ENCODE assay signal across 17 mouse cellular contexts in the genomic region with DNA sequence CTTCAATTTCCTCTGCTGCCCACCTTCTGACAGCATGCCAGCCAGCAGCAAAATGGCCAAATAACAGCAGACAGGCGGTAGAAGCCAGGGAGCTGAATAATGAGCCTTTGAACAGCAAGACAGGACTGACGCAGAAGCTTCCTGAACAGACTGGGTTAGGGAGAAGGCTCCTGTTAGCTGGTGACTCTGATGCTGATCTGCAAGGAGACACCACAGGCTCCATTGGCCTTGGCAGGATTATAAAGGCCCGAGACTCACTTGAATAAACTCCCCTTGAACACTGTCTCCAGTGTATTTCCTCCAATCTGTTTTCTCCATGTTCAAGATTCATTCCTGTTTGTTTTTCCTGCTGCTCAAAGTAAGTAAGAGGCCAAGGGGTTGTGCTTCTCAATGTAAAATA.
DNase-seq lines count a peak whose midpoint lies in the region; ATAC-seq and TF ChIP-seq lines count a peak whose summit lies in the region.
"Had no signal": no experiment of that assay in that cellular context is flagged by ENCODE, and none has a peak within 500 bp of the region (broad histone marks: within the 10 kb centered on the region; RNA-seq: fewer than 3 reads in every experiment).

No protein-coding gene starts in this region.

- H3K9ac ChIP-seq in forebrain, embryonic 14.5 days (ENCODE audit: low read length) = no peak overlapping the region
- no peak overlapping the region for H3K9ac ChIP-seq in forebrain, embryonic 11.5 days (ENCODE audit: low read length)
- H3K9ac ChIP-seq in midbrain, embryonic 14.5 days (replicated peaks; ENCODE audit: low read length) = no peak overlapping the region
- H3K9ac ChIP-seq: liver, embryonic 12.5 days had no signal

- H3K4me2 ChIP-seq in forebrain, embryonic 14.5 days (ENCODE audit: low read length) = no peak overlapping the region
- H3K4me2 ChIP-seq in forebrain, embryonic 11.5 days (ENCODE audit: low read depth, low read length, severe bottlenecking) = no peak overlapping the region
- no peak overlapping the region for H3K4me2 ChIP-seq in midbrain, embryonic 14.5 days (ENCODE audit: low read length)
- H3K4me2 ChIP-seq: heart, embryonic 11.5 days; liver, embryonic 12.5 days had no signal

- no peaks in the 10 kb centered on the region for H3K36me3 ChIP-seq in forebrain, embryonic 14.5 days (ENCODE audit: control insufficient read depth, insufficient read depth, low read length)
- H3K36me3 ChIP-seq in forebrain, embryonic 11.5 days (ENCODE audit: control insufficient read depth, insufficient read depth, low read length) = no peaks in the 10 kb centered on the region
- H3K36me3 ChIP-seq in midbrain, embryonic 14.5 days (ENCODE audit: control insufficient read depth, insufficient read depth, low read length) = no peaks in the 10 kb centered on the region
- H3K36me3 ChIP-seq: G1E; liver, embryonic 12.5 days had no signal

- TF ChIP-seq CTCF in brain, embryonic 14.5 days (IDR thresholded peaks at IDR 0.05; ENCODE audit: borderline replicate concordance, extremely low read depth, insufficient read depth, insufficient read length) = no peak

- no peak overlapping the region for H3K27ac ChIP-seq in forebrain, embryonic 14.5 days (ENCODE audit: low read depth, low read length)
- H3K27ac ChIP-seq in forebrain, embryonic 11.5 days (ENCODE audit: low read depth, low read length) = no peak overlapping the region
- no peak overlapping the region; the same call in 1 of the 2 replicates for H3K27ac ChIP-seq in midbrain, embryonic 14.5 days (replicated peaks; ENCODE audit: low read depth, low read length)
- H3K27ac ChIP-seq: liver, embryonic 12.5 days had no signal

- DNase-seq in forebrain, embryonic 14.5 days (ENCODE audit: low spot score) = peak; percentile 51
- no peak for DNase-seq in forebrain, embryonic 11.5 days (ENCODE audit: low spot score)
- peak; percentile 2 to 8 for DNase-seq in layer of hippocampus, postnatal 14 days (ENCODE audit: low spot score in 2 of 2)
- no peak for DNase-seq in layer of hippocampus, adult 18-20 months (ENCODE audit: low spot score in 2 of 2)
- DNase-seq in brain, embryonic 14.5 days (ENCODE audit: low read depth) = peak; percentile 74
- DNase-seq in midbrain, embryonic 14.5 days = peak; percentile 21
- DNase-seq in heart, postnatal 36 days = no peak
- DNase-seq in embryo, embryonic 11 days = no peak
- DNase-seq: cerebellum, adult 11 months; gastrocnemius, postnatal 36 days; heart, postnatal 4 days; kidney, adult 9 months; left cerebral cortex, postnatal 4 days; lung, postnatal 4 days had no signal

- intact Hi-C loops in heart, postnatal 36 days (cut with DNase I) = no loop called here

- no peaks in the 10 kb centered on the region for H3K9me3 ChIP-seq in forebrain, embryonic 14.5 days (replicated peaks; ENCODE audit: control insufficient read depth, low read length)
- H3K9me3 ChIP-seq in forebrain, embryonic 11.5 days (ENCODE audit: control insufficient read depth, low read length) = no peaks in the 10 kb centered on the region
- H3K9me3 ChIP-seq in midbrain, embryonic 14.5 days (ENCODE audit: control insufficient read depth, low read length) = no peaks in the 10 kb centered on the region
- H3K9me3 ChIP-seq: G1E; liver, embryonic 12.5 days had no signal

- ATAC-seq in forebrain, embryonic 14.5 days = peak; percentile 60; the same call in 1 of the 2 replicates
- no peak for ATAC-seq in forebrain, embryonic 11.5 days (replicated peaks; ENCODE audit: low FRiP score)
- ATAC-seq in midbrain, embryonic 14.5 days (ENCODE audit: low FRiP score, low TSS enrichment) = no peak
- ATAC-seq: liver, embryonic 12.5 days had no signal

- no peaks in the 10 kb centered on the region for H3K4me1 ChIP-seq in forebrain, embryonic 14.5 days (ENCODE audit: control insufficient read depth, insufficient read depth, low read length)
- H3K4me1 ChIP-seq in forebrain, embryonic 11.5 days (replicated peaks; ENCODE audit: control insufficient read depth, insufficient read depth, low read length) = no peaks in the 10 kb centered on the region
- no peaks in the 10 kb centered on the region; the same call in 1 of the 2 replicates for H3K4me1 ChIP-seq in midbrain, embryonic 14.5 days (ENCODE audit: control insufficient read depth, insufficient read depth, low read length)
- H3K4me1 ChIP-seq: liver, embryonic 12.5 days had no signal

- H3K4me3 ChIP-seq in forebrain, embryonic 14.5 days (ENCODE audit: low read depth, low read length) = no peak overlapping the region
- H3K4me3 ChIP-seq in forebrain, embryonic 11.5 days (ENCODE audit: low read depth, low read length) = no peak overlapping the region
- H3K4me3 ChIP-seq in midbrain, embryonic 14.5 days (replicated peaks; ENCODE audit: low read depth, low read length) = no peak overlapping the region
- H3K4me3 ChIP-seq: liver, embryonic 12.5 days had no signal

- 17% methylated on average over 3 of the region's 3 CpGs for WGBS in forebrain, embryonic 14.5 days
- WGBS in forebrain, embryonic 11.5 days = 46% methylated on average over 3 of the region's 3 CpGs
- 56% methylated on average over 3 of the region's 3 CpGs for WGBS in midbrain, embryonic 14.5 days

- TF ChIP-seq POLR2A in brain, embryonic 14.5 days (IDR thresholded peaks at IDR 0.05; ENCODE audit: borderline replicate concordance, extremely low read depth, insufficient read depth, insufficient read length, poor library complexity, severe bottlenecking) = no peak

- no peaks in the 10 kb centered on the region for H3K27me3 ChIP-seq in forebrain, embryonic 14.5 days (replicated peaks; ENCODE audit: control insufficient read depth, insufficient read depth, low read length)
- no peaks in the 10 kb centered on the region for H3K27me3 ChIP-seq in forebrain, embryonic 11.5 days (ENCODE audit: control insufficient read depth, insufficient read depth, low read length)
- H3K27me3 ChIP-seq in midbrain, embryonic 14.5 days (ENCODE audit: control insufficient read depth, insufficient read depth, low read length) = no peaks in the 10 kb centered on the region
- H3K27me3 ChIP-seq: liver, embryonic 12.5 days had no signal

Comparison
In these comparisons a context has a peak if more than half of its experiments do, and no peak if none do; other contexts are left out.
1. DNase-seq: peak in forebrain, embryonic 14.5 days (single experiment), layer of hippocampus, postnatal 14 days (2 of 2), brain, embryonic 14.5 days (single experiment) and midbrain, embryonic 14.5 days (single experiment); none in forebrain, embryonic 11.5 days (single experiment), layer of hippocampus, adult 18-20 months (0 of 2), heart, postnatal 36 days (0 of 2) and embryo, embryonic 11 days (single experiment).